Mouse (Mus musculus): ENCODE results near the gene Sdk1.

DNA sequence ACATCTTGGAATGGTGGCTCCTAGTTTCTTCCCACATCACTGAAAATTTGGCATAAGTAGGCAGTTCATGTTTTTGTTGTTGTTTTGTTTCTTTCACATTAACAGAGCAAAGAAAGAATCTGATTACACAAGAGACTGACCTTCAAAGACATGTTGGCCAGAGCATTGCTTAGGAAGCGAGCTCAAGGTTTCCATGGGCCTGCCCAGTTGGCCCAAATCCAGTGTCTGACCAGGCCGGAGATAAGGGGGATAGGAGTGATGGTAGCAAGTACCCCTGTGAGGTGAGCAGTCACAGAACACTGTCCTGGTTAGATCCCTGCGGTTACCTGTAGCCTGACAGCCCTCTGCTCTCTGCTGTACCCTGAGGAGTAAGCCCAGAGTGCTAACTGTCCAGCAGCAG is 122.7 kb downstream of the Sdk1 start:
- TF ChIP-seq POLR2A (IDR thresholded peaks at IDR 0.05; ENCODE audit: extremely low read depth, insufficient read depth, low read length) (no peak), CTCF (IDR thresholded peaks at IDR 0.05; ENCODE audit: low read depth, low read length) (no peak)
